Mouse (Mus musculus) G1E (cell line): ENCODE measurements around the gene Uncx. TPM values are rescaled to one million over a fixed set of nuclear protein-coding genes. Genes with fewer than 3 reads are reported as not detected.

Experiments used
- ATAC-seq: 2 replicates; pipeline ENCODE4 v1.8.0; 2016; ENCODE audit warnings: mild to moderate bottlenecking; ENCODE audit not compliant: insufficient number of reproducible peaks, poor library complexity, low FRiP score, severe bottlenecking; ENCODE audit errors: extremely low read depth
- DNase-seq: peaks from one replicate; pipeline ENCODE4 v3.0.0; 2012; ENCODE audit warnings: low spot score
- H3K27me3 ChIP-seq: 2 replicates; pipeline ENCODE4 v1.6.1; 2012; ENCODE audit warnings: mild to moderate bottlenecking, low read length, inconsistent platforms; ENCODE audit not compliant: insufficient read depth
- H3K36me3 ChIP-seq: replicated peaks from 2 replicates; pipeline ENCODE3; 2012; ENCODE audit warnings: mild to moderate bottlenecking, inconsistent platforms
- H3K4me1 ChIP-seq: 2 replicates; pipeline ENCODE4 v1.6.1; 2012; ENCODE audit warnings: low read depth, low read length, inconsistent platforms, mixed read lengths; ENCODE audit not compliant: insufficient read depth
- H3K4me3 ChIP-seq: 2 replicates; pipeline ENCODE4 v1.5.1; 2012; ENCODE audit warnings: low read depth, mild to moderate bottlenecking, inconsistent platforms, low read length, moderate library complexity, mixed read lengths
- H3K9me3 ChIP-seq: replicated peaks from 2 replicates; pipeline ENCODE4 v1.6.1; 2012; ENCODE audit warnings: inconsistent platforms
- CTCF ChIP-seq: IDR thresholded peaks from 2 replicates; pipeline ENCODE4 v1.5.1; 2012; ENCODE audit warnings: low read depth, low read length, inconsistent platforms, mixed read lengths
- GATA1 ChIP-seq: IDR thresholded peaks from 2 replicates; pipeline ENCODE4 v1.6.1; 2012; ENCODE audit warnings: borderline replicate concordance, low read length, inconsistent platforms, mixed read lengths
- GATA2 ChIP-seq: IDR thresholded peaks from 2 replicates; pipeline ENCODE4 v1.6.1; 2012; ENCODE audit warnings: low read depth, low read length, inconsistent platforms, borderline replicate concordance
- POLR2AphosphoS5 ChIP-seq: IDR thresholded peaks from 2 replicates; pipeline ENCODE4 v1.6.1; 2012; ENCODE audit warnings: low read depth, low read length, inconsistent platforms; ENCODE audit not compliant: insufficient replicate concordance
- TAL1 ChIP-seq: conservative IDR thresholded peaks from 2 replicates; pipeline ENCODE4 v1.6.1; 2012; ENCODE audit warnings: low read depth, low read length, inconsistent platforms, mixed read lengths
- polyA plus RNA-seq: library from polyadenylated mRNA; stranded (reverse); fragments of >175 nt; gene quantifications from 2 replicates; pipeline ENCODE4 v1.2.3, GENCODE M21; 2012
- total RNA-seq, 2 experiments: library from RNA; stranded (forward) in 1 of 2; stranded (reverse) in 1 of 2; fragments of 200-1000 nt in 1 of 2; fragments of >200 nt in 1 of 2; fragmentation: Nextera tagmentation in 1 of 2; gene quantifications; 2 replicates each; pipeline ENCODE4 v1.2.3; 2014 to 2017

The Uncx gene
- total RNA-seq (2014; fragmentation: Nextera tagmentation), result not detected in 2 replicates
- total RNA-seq (2017), result not detected in 2 replicates
- polyA plus RNA-seq, result not detected in 2 replicates

- H3K4me3 ChIP-seq, result no peak within 1 kb of the TSS
- DNase-seq, result no peak
- no peaks in the 10 kb centered on the region for H3K36me3 ChIP-seq
- H3K4me1 ChIP-seq, result no peaks in the 10 kb centered on the region
- peaks cover 70% of the 10 kb centered on the region for H3K27me3 ChIP-seq
- TF ChIP-seq GATA1 (no peak), CTCF (no peak), GATA2 (no peak)
- peaks cover 17% of the 10 kb centered on the region for H3K9me3 ChIP-seq
- ATAC-seq, result no peak
Observed at GRCm38 (mm10) chr5:139543214-139543613, at the start of gene Uncx. Gene Uncx, plus strand, starts transcription at chr5:139543494.

GRCm38 (mm10) chr5:139493690-139494089 is 49.6 kb upstream of the Uncx start:
- no peak for DNase-seq
- H3K27me3 ChIP-seq, result peaks cover 47% of the 10 kb centered on the region

GRCm38 (mm10) chr5:139495019-139495669 is 48.1 kb upstream of the Uncx start:
- Histone ChIP-seq H3K36me3 (no peaks in the 10 kb centered on the region), H3K4me1 (no peaks in the 10 kb centered on the region), H3K4me3 (no peak overlapping the region), H3K9me3 (no peaks in the 10 kb centered on the region), H3K27me3 (peaks cover 52% of the 10 kb centered on the region)
- ATAC-seq (no peak), DNase-seq (no peak)
- TF ChIP-seq POLR2AphosphoS5 (no peak), CTCF (no peak), GATA2 (no peak), GATA1 (no peak), TAL1 (no peak)

More at GRCm38 (mm10) chr5:139493690-139494089, 49.6 kb upstream of the Uncx start:
- no peak for TF ChIP-seq GATA1
- no peak for TF ChIP-seq POLR2AphosphoS5
- TF ChIP-seq TAL1, result no peak
- no peak for TF ChIP-seq CTCF
- no peak for TF ChIP-seq GATA2
- ATAC-seq, result no peak
- Histone ChIP-seq H3K4me3 (no peak overlapping the region), H3K4me1 (no peaks in the 10 kb centered on the region), H3K36me3 (no peaks in the 10 kb centered on the region), H3K9me3 (no peaks in the 10 kb centered on the region)

- H3K9me3 ChIP-seq, result no peaks in the 10 kb centered on the region
- H3K36me3 ChIP-seq, result no peaks in the 10 kb centered on the region
- no peak overlapping the region for H3K4me3 ChIP-seq
- no peaks in the 10 kb centered on the region for H3K4me1 ChIP-seq
- no peak for ATAC-seq
- H3K27me3 ChIP-seq, result peaks cover 44% of the 10 kb centered on the region
- TF ChIP-seq CTCF, result 0 out of 2 replicates have a peak, but pooled peaks have one; percentile 23
- no peak for TF ChIP-seq POLR2AphosphoS5
- DNase-seq, result no peak
Observed at GRCm38 (mm10) chr5:139496939-139497338, 46.4 kb upstream of the Uncx start.

- no peak overlapping the region for H3K4me3 ChIP-seq
- no peaks in the 10 kb centered on the region for H3K36me3 ChIP-seq
- ATAC-seq (no peak), DNase-seq (no peak)
- H3K4me1 ChIP-seq, result no peaks in the 10 kb centered on the region
- H3K27me3 ChIP-seq, result peaks cover 49% of the 10 kb centered on the region
- TF ChIP-seq POLR2AphosphoS5 (no peak), TAL1 (no peak), GATA1 (no peak), CTCF (no peak)
- no peaks in the 10 kb centered on the region for H3K9me3 ChIP-seq
Observed at GRCm38 (mm10) chr5:139498791-139499190, 44.5 kb upstream of the Uncx start.

GRCm38 (mm10) chr5:139502281-139502680 is 41.0 kb upstream of the Uncx start:
- no peak for ATAC-seq
- Histone ChIP-seq H3K36me3 (no peaks in the 10 kb centered on the region), H3K4me1 (peaks cover 8% of the 10 kb centered on the region; the same call in 1 of the 2 replicates), H3K9me3 (no peaks in the 10 kb centered on the region), H3K27me3 (peaks cover 47% of the 10 kb centered on the region), H3K4me3 (no peak overlapping the region)
- no peak for DNase-seq
- TF ChIP-seq GATA2, result no peak
- no peak for TF ChIP-seq POLR2AphosphoS5
- no peak for TF ChIP-seq GATA1
- no peak for TF ChIP-seq CTCF
- no peak for TF ChIP-seq TAL1
